Mouse (Mus musculus) intestine, postnatal 0 days (tissue): ENCODE results near the gene Riox1. TPM values are rescaled to one million over a fixed set of nuclear protein-coding genes. Genes with fewer than 3 reads are reported as not detected.

Experiments
- ATAC-seq: fragments of 200-750 bp; cut with Nextera tagmentation; 2 replicates; pipeline ENCODE4 v1.8.0; 2017; ENCODE audit warnings: mild to moderate bottlenecking, moderate TSS enrichment, moderate library complexity
- H3K27ac ChIP-seq: fragments of 300-500 bp; sonication (generic); 2 replicates; pipeline ENCODE4 v1.5.1; 2014; ENCODE audit warnings: mild to moderate bottlenecking, low read depth, low read length, moderate library complexity
- H3K27me3 ChIP-seq: fragments of 300-500 bp; sonication (generic); replicated peaks from 2 replicates; pipeline ENCODE4 v1.6.1; 2014; ENCODE audit warnings: low read length, mixed read lengths; ENCODE audit not compliant: control insufficient read depth, insufficient read depth
- H3K36me3 ChIP-seq: fragments of 300-500 bp; sonication (generic); 2 replicates; pipeline ENCODE4 v1.6.1; 2014; ENCODE audit warnings: mild to moderate bottlenecking, moderate library complexity; ENCODE audit not compliant: control insufficient read depth, insufficient read depth
- H3K4me1 ChIP-seq: fragments of 300-500 bp; sonication (generic); replicated peaks from 2 replicates; pipeline ENCODE4 v1.6.1; 2014; ENCODE audit warnings: antibody characterized with exemption, low read length, mixed read lengths; ENCODE audit not compliant: control insufficient read depth, insufficient read depth
- H3K4me2 ChIP-seq: fragments of 300-500 bp; sonication (generic); replicated peaks from 2 replicates; pipeline ENCODE4 v1.6.1; 2014; ENCODE audit warnings: low read depth, mild to moderate bottlenecking, moderate library complexity
- H3K4me3 ChIP-seq: fragments of 300-500 bp; sonication (generic); 2 replicates; pipeline ENCODE4 v1.5.1; 2014; ENCODE audit warnings: low read depth, low read length
- H3K9ac ChIP-seq: fragments of 300-500 bp; sonication (generic); 2 replicates; pipeline ENCODE4 v1.6.1; 2014; ENCODE audit warnings: mild to moderate bottlenecking, low read depth, low read length
- H3K9me3 ChIP-seq: fragments of 300-500 bp; sonication (generic); 2 replicates; pipeline ENCODE4 v1.6.1; 2016; ENCODE audit warnings: mixed run types; ENCODE audit not compliant: control insufficient read depth
- CTCF ChIP-seq: sonication (generic); IDR thresholded peaks from 2 replicates; pipeline ENCODE4 v1.5.1; 2016; ENCODE audit warnings: low read depth, mild to moderate bottlenecking, control low read depth, antibody characterized with exemption, moderate library complexity
- WGBS: fragments of 180-500 bp; shearing (Covaris S2); extraction: QIAGEN DNeasy Blood & Tissue Kit; methylation state at CpG from one replicate; pipeline ENCODE4 v1.1.7; 2014; 5-methylcytosine and 5-hydroxymethylcytosine counted together
- polyA plus RNA-seq: library from polyadenylated mRNA; unstranded; fragments of >200 nt; fragmentation: Nextera tagmentation; extraction: Ambion mirVana; gene quantifications from 2 replicates; pipeline ENCODE4 v1.2.1, GENCODE M21; 2015

The Riox1 gene
- polyA plus RNA-seq, 1 experiment from 2014 or later = 11.4 TPM

DNA sequence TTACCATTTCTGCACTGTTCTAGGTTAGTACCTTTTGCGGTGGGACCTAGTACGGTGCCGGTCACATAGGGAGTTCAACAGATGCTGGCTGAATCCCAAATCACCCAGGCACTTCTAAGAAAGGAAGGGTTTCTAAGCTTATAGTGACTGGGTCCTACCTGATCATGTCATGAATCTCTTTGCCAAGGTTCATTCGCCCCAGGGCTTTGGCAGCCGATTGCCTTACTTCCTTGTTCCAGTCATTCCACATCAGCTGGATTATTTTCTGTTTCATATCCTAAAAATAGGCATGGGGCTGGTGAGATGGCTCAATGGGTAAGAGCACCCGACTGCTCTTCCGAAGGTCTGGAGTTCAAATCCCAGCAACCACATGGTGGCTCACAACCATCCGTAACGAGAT is 7.9 kb downstream of the Riox1 start:
- no peaks in the 10 kb centered on the region for H3K36me3 ChIP-seq
- no peak overlapping the region for H3K27ac ChIP-seq
- H3K4me3 ChIP-seq = no peak overlapping the region
- no peak overlapping the region for H3K4me2 ChIP-seq
- ATAC-seq = no peak
- no peak overlapping the region for H3K9ac ChIP-seq
- WGBS = 85% methylated on average over 9 of the region's 9 CpGs
- no peak for TF ChIP-seq CTCF
- H3K9me3 ChIP-seq = no peaks in the 10 kb centered on the region
- H3K4me1 ChIP-seq = 0 out of 2 replicates have a peak, but pooled peaks cover 2% of the 10 kb centered on the region
- no peaks in the 10 kb centered on the region for H3K27me3 ChIP-seq

DNA sequence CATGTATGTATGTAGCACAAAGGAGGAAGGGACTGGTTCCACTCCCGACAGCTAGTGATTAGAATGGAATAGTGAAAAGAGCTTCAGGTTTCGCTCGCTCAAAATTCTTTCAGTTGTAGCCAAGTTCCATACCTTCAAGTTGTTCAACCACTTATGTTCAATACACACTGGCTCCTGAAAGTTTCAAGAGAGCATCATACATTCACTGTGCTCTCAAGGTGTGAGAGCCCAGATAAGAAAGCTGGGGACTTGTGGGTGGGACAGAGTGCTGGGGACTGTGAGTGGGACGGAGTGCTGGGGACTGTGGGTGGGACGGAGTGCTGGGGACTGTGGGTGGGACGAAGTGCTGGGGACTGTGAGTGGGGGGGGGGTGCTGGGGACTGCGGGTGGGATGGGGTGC is 14.8 kb downstream of the Riox1 start:
- no peak for ATAC-seq
- Histone ChIP-seq H3K4me2 (no peak overlapping the region), H3K36me3 (no peaks in the 10 kb centered on the region), H3K27ac (no peak overlapping the region), H3K4me3 (no peak overlapping the region), H3K9ac (no peak overlapping the region), H3K4me1 (no peaks in the 10 kb centered on the region), H3K9me3 (no peaks in the 10 kb centered on the region), H3K27me3 (no peaks in the 10 kb centered on the region)
- WGBS = 86% methylated on average over 7 of the region's 7 CpGs
- no peak for TF ChIP-seq CTCF

DNA sequence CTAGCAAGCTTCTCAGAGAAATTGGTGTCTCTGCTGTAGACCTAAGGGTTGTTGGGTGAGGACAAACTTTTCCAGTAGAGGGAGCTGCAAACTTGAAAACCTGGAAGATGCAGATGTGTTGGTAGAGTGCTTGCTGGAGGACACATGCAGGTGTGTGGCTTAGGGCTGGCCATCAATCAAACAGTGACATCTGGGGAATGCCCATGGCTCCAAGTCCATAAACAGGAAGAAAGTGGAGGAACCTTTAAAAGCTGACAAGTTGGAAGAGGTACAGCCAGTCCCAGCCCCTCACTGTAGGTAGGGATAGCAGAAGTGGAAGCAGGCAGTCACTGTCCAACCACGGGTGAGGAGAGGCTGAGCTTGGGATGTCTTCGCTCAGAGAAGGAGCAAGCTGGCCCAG is 21.7 kb downstream of the Riox1 start:
- H3K9ac ChIP-seq = no peak overlapping the region
- no peaks in the 10 kb centered on the region for H3K4me1 ChIP-seq
- H3K4me2 ChIP-seq = no peak overlapping the region
- no peak overlapping the region for H3K4me3 ChIP-seq
- TF ChIP-seq CTCF = peak; percentile 86
- H3K36me3 ChIP-seq = no peaks in the 10 kb centered on the region
- peak; percentile 73 for ATAC-seq
- no peak overlapping the region for H3K27ac ChIP-seq
- H3K9me3 ChIP-seq = no peaks in the 10 kb centered on the region
- WGBS = 54% methylated on average over 2 of the region's 2 CpGs
- H3K27me3 ChIP-seq = no peaks in the 10 kb centered on the region

DNA sequence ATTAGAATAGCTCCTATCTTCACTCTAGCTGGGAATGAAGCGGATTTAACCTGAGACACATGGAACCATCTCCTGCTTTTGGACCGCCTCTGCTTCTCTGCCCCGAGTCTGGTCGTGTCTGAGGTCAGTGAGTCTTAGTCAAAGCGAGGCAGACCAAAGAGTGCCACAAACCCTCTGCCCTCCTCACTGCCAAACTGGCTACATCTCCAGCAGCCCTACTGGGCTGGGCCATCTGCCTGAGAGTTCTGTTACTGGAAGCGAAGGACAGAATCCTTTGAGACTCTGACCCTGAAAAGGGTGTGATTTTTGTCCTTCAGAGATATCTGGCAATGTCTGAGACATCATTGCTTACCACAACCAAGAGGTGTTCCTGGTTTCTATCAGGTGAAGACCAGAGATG is 28.5 kb downstream of the Riox1 start:
- Histone ChIP-seq H3K4me2 (no peak overlapping the region), H3K4me1 (no peaks in the 10 kb centered on the region), H3K4me3 (no peak overlapping the region), H3K36me3 (no peaks in the 10 kb centered on the region), H3K27me3 (no peaks in the 10 kb centered on the region), H3K9me3 (no peaks in the 10 kb centered on the region), H3K27ac (no peak overlapping the region), H3K9ac (no peak overlapping the region)
- WGBS = 90% methylated on average over 6 of the region's 6 CpGs
- no peak for TF ChIP-seq CTCF
- no peak for ATAC-seq

- Histone ChIP-seq H3K9me3 (no peaks in the 10 kb centered on the region), H3K27me3 (no peaks in the 10 kb centered on the region)
- no peak for TF ChIP-seq CTCF
Observed at GRCm38 (mm10) chr12:83981615-83982014, 31.2 kb downstream of the Riox1 start.

GRCm38 (mm10) chr12:83984752-83985151 is 34.3 kb downstream of the Riox1 start, which contains the start of gene Heatr4:
Gene Heatr4 (minus strand): TSS chr12:83984852.
- Histone ChIP-seq H3K36me3 (no peaks in the 10 kb centered on the region), H3K27ac (no peak within 1 kb of the TSS), H3K4me1 (no peaks in the 10 kb centered on the region), H3K9ac (no peak within 1 kb of the TSS), H3K4me3 (no peak within 1 kb of the TSS), H3K9me3 (no peaks in the 10 kb centered on the region), H3K4me2 (no peak within 1 kb of the TSS), H3K27me3 (no peaks in the 10 kb centered on the region)
- no peak for TF ChIP-seq CTCF
- WGBS = 88% methylated on average over 4 of the region's 4 CpGs
- no peak for ATAC-seq

More at GRCm38 (mm10) chr12:83981615-83982014, 31.2 kb downstream of the Riox1 start:
- H3K9ac ChIP-seq = no peak overlapping the region
- WGBS = 44% methylated on average over 4 of the region's 4 CpGs
- no peak; the same call in 1 of the 2 replicates for ATAC-seq
- H3K36me3 ChIP-seq = no peaks in the 10 kb centered on the region
- no peak overlapping the region for H3K27ac ChIP-seq
- H3K4me3 ChIP-seq = no peak overlapping the region
- H3K4me1 ChIP-seq = no peaks in the 10 kb centered on the region
- H3K4me2 ChIP-seq = no peak overlapping the region

DNA sequence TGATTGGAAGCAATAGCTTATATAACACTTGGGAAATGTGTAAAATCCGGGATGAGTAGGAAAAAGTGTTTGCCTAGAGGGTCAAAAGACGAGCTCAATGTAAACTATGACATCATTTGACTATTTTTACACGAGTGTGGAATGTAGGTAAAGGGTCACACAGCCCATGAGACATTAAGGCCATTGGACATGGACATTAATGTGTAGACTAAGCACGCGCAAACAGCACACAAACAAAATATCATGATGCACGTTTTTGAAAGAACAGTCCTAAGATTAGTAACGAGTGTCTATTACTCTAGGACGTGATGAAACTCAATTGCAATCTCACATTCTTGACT is 36.8 kb downstream of the Riox1 start:
- Histone ChIP-seq H3K9me3 (no peaks in the 10 kb centered on the region), H3K36me3 (peaks cover 5% of the 10 kb centered on the region; the same call in 1 of the 2 replicates), H3K4me3 (peak overlapping the region; percentile 61), H3K27me3 (no peaks in the 10 kb centered on the region), H3K4me2 (peak overlapping the region; percentile 72), H3K4me1 (no peaks in the 10 kb centered on the region), H3K9ac (peak overlapping the region; percentile 83; the same call in 1 of the 2 replicates), H3K27ac (peak overlapping the region; percentile 97)
- 12% methylated on average over 8 of the region's 8 CpGs for WGBS
- ATAC-seq = peak; percentile 57
- TF ChIP-seq CTCF = no peak
